Mouse (Mus musculus) brain, embryonic 14.5 days (tissue): ENCODE data around the gene Pno1. TPM values are rescaled to one million over a fixed set of nuclear protein-coding genes. Genes with fewer than 3 reads are reported as not detected.

Source experiments
- DNase-seq: peaks from one replicate; pipeline ENCODE4 v3.0.0-alpha.2; 2011; ENCODE audit warnings: low read depth
- CTCF ChIP-seq: fragments of 200-500 bp; IDR thresholded peaks from 2 replicates; pipeline ENCODE4 v1.5.1; 2012; ENCODE audit warnings: inconsistent platforms, mild to moderate bottlenecking, moderate library complexity, borderline replicate concordance; ENCODE audit not compliant: insufficient read depth, insufficient read length; ENCODE audit errors: extremely low read depth
- POLR2A ChIP-seq: fragments of 200-500 bp; IDR thresholded peaks from 2 replicates; pipeline ENCODE4 v1.6.1; 2012; ENCODE audit warnings: mild to moderate bottlenecking, inconsistent platforms, borderline replicate concordance; ENCODE audit not compliant: poor library complexity, insufficient read depth, insufficient read length, severe bottlenecking; ENCODE audit errors: extremely low read depth
- polyA plus RNA-seq: library from polyadenylated mRNA; depleted of rRNA; stranded (reverse); fragments of >200 nt; gene quantifications from 2 replicates; pipeline ENCODE4 v1.2.3, GENCODE M21; 2012; rRNA removed

Pno1 gene
- polyA plus RNA-seq, 1 experiment, result 13.9 TPM

DNA sequence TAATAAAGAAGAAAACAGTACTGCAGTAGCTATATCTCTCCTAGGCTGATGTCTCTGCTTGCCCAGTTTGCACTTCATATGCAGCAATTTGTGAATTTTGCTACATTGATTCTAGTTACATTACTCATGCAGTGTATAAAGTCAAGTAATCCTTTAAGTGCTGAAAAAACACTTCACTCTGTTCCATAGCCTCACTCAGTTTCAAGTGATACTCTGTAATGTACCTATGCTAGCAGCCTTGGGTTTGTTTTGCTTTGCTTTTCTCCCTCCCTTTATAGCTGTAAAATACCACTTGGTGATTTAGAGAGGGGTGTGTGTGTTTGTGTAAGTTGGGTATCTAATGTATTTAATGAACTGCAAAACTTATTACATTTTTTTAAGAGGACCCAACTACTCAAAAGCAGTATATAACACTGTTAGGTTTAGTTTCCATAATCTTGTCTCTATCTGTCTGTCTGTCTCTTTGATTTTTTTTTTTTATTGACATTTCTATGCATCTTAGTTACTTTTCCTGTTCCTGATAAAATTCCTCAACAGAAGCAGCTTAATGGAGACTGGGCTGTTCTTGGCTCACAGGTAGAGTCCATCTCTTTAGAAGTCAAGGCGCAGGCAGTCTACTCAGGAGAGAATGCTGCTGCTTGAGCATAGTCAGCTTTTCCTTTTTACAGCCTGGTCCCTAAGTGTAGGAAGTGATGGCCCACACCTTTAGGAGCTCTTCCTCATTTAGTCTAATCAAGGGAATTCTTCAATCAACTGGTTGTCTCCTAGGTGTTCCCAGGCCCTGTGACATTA is 40.2 kb downstream of the Pno1 start:
- no peak for DNase-seq
- TF ChIP-seq CTCF, result no peak
- no peak for TF ChIP-seq POLR2A

DNA sequence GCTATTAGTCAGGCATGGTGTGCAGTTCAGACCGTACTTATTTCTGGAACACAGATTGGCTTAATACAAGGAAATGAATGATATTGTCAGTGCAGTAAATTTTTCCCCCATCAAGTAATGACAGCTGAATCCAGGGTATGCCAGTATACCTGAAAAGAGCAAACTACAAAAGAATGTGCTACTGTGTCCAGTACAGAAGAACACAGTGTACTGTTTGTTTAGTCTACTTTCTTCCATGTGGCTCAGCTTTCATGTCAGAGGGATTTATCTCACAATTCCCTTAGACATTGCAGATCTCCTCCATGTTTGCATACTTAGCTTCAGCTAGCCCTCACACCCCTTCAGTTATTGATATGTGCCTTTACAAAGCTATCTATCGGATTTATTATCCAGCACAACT is 42.1 kb downstream of the Pno1 start:
- no peak for DNase-seq
- TF ChIP-seq POLR2A (no peak), CTCF (no peak)

DNA sequence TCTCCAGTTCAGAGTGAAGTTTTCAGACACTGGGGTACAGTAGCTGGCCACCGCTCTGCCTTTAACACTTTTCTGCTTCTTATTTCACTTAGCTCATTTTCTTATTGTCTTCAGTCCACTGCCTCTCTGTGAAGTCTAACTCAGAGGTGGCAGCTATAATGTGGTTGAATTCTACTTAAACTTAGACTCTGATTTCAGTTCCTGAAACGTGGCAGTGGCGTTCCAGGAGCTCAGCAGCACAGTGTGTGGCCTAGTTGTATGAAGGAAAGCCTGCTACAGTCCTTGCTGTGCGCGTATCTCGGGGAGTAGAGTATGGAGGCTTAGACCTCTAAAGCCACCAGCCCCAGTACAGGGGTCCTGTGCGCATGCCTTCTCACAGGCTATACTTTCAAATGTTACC is 44.7 kb downstream of the Pno1 start:
- TF ChIP-seq POLR2A (no peak), CTCF (no peak)
- no peak for DNase-seq

DNA sequence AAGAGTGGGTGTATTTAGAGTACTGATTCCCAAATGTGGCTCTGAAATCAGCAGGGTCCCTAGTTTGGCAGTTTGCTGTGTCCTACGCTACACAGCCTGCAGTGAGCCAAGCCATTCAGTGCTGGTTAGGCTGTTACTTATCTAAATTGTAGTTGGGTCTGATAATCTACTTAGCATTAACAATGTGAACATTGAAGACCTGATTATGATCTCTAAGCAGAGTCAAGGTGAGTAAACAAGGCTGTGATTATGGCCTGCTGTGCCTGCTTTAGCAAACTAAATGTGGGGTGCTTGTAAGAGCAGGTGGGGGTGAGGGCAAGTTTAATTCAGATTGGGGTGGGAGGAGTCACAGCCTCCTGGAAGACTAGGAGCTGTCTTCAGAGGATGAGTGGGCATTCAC is 47.4 kb downstream of the Pno1 start:
- TF ChIP-seq POLR2A (no peak), CTCF (no peak)
- DNase-seq, result no peak

DNA sequence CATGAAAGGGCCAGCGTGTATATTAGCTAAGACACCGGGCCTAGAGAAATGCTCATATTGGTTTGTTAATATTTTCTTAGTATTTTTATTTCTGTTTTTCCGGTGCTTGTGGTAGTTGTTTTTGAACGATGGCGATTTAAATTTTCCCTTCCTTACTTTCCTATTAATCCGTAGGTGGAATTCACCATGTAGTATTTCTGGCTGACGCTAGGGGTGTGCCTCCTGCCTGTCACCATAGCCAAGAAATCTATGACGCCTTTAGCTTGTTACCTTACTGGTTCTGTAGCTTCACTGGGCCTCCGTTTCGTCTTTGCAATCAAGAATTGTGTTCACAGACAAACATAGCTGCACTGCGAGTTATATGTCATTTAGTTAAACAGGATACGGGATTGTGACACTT is 51.1 kb downstream of the Pno1 start:
- peak; percentile 88 for DNase-seq
- TF ChIP-seq CTCF (peak; percentile 70; the same call in 1 of the 2 replicates), POLR2A (no peak)

DNA sequence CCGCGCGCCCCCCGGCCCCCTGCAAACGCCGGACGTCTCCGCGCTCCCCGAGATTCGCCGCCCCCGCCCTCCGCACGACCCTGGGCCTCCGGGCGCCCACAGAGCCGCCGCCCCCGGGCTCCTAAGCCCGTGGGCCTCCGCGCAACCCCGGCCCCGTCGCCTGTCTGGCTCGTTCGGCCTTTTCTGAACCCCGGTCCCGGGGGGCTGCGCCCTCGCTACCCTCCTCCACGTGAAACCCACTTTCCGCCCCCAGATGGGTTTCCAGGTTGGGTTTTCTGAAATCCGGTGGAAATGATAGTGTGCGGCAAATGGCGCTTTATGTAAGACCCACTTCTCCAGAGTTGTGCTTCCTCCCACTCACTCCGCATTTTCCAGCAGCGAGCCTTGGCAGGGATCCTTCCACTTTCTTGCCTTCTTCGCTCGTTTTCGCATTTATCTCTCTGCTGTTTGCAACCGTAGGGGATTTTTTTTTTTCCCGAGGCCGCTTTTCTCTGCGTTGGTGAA is 51.6 kb downstream of the Pno1 start:
- peak; percentile 59 for DNase-seq
- no peak for TF ChIP-seq CTCF
- no peak for TF ChIP-seq POLR2A

DNA sequence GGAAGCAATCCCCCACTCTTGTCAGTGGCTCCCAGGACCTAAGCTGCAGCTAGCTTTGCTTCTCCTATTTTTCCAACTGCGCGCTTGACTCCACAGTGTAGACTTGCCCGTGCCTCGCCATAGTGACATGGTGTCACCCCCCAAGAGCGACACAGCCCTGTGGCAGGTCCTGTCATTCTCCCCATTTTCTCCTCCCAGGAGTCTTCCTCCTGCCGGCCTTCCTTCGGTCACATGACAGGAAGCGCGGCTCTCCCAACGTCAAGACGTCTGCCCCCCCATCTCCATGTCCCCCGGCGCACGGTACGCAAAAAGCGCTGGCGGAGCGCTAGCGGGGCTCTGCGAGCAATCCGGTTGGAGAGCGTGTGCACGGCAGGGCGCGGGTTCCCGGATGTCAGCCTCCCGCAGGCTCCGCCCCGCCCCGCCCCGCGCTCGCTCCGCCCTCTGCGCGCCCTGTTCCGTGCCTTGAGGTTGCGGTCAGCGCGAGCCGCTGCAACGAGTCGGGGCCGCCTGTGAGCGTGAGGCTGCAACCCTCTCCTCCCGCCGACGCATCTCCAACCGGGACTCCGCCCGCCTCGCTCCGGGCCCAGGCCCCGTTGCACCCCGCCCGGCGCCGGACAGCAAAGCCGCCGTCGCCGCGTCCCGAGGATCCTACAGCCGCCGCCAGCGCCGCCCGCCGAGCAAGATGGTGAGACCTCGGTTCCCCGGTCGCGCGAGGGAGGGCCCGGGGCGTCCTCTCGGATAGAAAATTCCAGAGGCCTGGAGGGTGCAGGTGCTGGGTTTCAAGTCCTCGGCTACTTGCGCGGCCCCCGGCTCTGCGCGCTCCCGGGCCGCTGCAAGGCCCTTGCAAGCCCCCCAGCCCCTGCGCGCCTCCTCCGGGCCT is 52.3 kb downstream of the Pno1 start, which contains the start of gene Ppp3r1:
Ppp3r1 (plus strand) TSS at position 406 of the 880 bp plus-strand sequence.
- TF ChIP-seq POLR2A, result peak; percentile 75
- TF ChIP-seq CTCF, result no peak
- DNase-seq, result peak; percentile 99

Other genes starting within 250 kb of the Pno1 start
- gene Cnrip1, start 160.0 kb downstream of the Pno1 start, polyA plus RNA-seq, result 104 and 132 TPM in 2 replicates
- gene Plek, start 159.2 kb downstream of the Pno1 start, polyA plus RNA-seq, result 2.9 and 3.3 TPM in 2 replicates
- gene Ppp3r1, start 52.3 kb downstream of the Pno1 start, polyA plus RNA-seq, result 105 and 131 TPM in 2 replicates
- gene Wdr92, start 29.5 kb downstream of the Pno1 start, polyA plus RNA-seq, result 11.2 and 13.2 TPM in 2 replicates
- gene C1d, start 46.0 kb upstream of the Pno1 start, polyA plus RNA-seq, result 51.7 and 57.8 TPM in 2 replicates